Mouse (Mus musculus): ENCODE measurements at regions not wholly inside any gene's neighbourhood (a gene's known extent, or its start where the extent isn't known, plus 50 kb on each side); places are given as distances from the start of the nearest gene placed in this dataset.

DNA sequence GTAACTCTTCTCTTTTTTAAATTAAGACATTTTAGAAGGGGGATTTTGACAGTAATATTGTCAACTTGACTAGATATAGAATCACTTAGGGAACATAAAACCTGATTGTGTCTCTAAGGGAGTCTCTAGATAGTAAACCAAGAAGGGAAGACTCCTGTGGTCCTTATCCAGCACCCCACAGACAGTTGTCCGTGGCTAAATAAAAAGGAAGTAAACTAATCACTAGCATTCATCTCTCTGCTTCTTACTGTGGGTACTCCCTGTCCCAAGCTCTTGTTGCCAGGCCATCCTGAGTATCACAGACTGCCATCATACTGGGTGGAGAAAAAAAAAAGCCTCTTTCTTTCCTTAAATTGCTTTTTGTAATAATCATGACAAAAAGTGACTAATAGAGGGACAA lies 248.2 kb upstream of the Dach1 start:
- no peak for TF ChIP-seq CTCF (IDR thresholded peaks at IDR 0.05; ENCODE audit: borderline replicate concordance, insufficient read depth, low read length)
- TF ChIP-seq POLR2A (IDR thresholded peaks at IDR 0.05; ENCODE audit: low read depth, low read length): no peak
